Mouse (Mus musculus): ENCODE measurements around the gene Smim6. TPM values are rescaled to one million over a fixed set of nuclear protein-coding genes. Genes with fewer than 3 reads are reported as not detected.

Smim6 gene
- polyA plus RNA-seq, 1 experiment from 2014 or later, result 0.53 TPM

GRCm38 (mm10) chr11:115884361-115884760 is 27.5 kb upstream of the Smim6 start:
- CTCF ChIA-PET, result no interaction called here
- in situ Hi-C loops (cut with MboI; ENCODE audit: low pct_unique_long_range_greater_than_20kb), result no loop called here
- POLR2A ChIA-PET, result no interaction called here
- no peak for TF ChIP-seq CTCF (IDR thresholded peaks at IDR 0.05)
- H3K27me3 ChIP-seq, result no peaks in the 10 kb centered on the region
- DNase-seq (ENCODE audit: low read depth, low spot score) (no peak), ATAC-seq (no peak)

DNA sequence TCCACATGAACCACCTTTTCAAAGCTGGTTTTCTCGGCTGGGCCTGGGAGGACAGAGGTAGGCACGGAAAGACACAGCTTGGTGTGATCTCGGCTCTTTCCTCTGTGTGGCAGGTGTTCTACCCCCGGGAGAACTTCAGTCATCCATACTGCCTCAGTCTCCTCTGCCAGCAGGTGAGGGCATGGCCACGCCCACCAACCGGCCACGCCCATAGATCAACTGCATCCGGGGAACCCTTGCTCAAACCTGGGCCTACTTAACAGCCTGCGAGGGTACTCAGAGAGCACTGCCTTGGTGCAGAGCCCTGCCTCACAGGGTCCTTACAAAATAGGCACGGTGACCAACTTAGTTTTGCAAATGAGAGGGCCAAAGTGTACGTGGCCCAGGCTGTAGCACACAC is 26.5 kb upstream of the Smim6 start:
- DNase-seq (ENCODE audit: low read depth, low spot score) (no peak), ATAC-seq (no peak)
- no peaks in the 10 kb centered on the region for H3K27me3 ChIP-seq
- ChIA-PET CTCF (no interaction called here), POLR2A (no interaction called here)
- TF ChIP-seq CTCF (IDR thresholded peaks at IDR 0.05), result no peak
- in situ Hi-C loops (cut with MboI; ENCODE audit: low pct_unique_long_range_greater_than_20kb), result no loop called here

- H3K27me3 ChIP-seq, result no peaks in the 10 kb centered on the region
- DNase-seq (ENCODE audit: low read depth, low spot score) (no peak), ATAC-seq (no peak)
- ChIA-PET CTCF (interaction anchor here (0.8 to 3.6 kb wide), 2 partner anchors 12 to 66 kb away, joined by 3 to 19 read pairs; partner anchors contain the start of gene Smim5), POLR2A (no interaction called here)
- no peak for TF ChIP-seq CTCF (IDR thresholded peaks at IDR 0.05)
- in situ Hi-C loops (cut with MboI; ENCODE audit: low pct_unique_long_range_greater_than_20kb), result no loop called here
Observed at GRCm38 (mm10) chr11:115886446-115886845, 25.4 kb upstream of the Smim6 start.

DNA sequence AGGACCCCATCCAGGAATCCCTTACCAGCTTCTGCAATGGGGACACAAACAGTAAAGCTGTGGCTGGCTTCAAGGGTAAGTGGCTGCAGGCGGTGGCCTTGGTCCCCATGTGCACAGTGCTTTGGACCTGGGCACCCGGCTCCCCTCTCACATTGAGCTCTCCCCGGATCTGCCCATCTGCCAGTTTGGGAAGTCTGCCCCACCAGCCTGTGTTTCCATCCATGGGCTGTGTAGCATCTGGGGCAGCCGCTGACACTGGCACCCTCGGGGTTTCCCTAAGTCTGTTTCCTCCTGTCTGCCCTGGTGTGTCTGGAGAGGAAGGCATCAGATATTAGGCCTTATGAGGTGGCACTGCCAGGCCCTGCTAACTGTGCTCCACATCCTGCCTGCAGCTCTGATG is 23.8 kb upstream of the Smim6 start:
- DNase-seq (ENCODE audit: low read depth, low spot score), result no peak
- H3K27me3 ChIP-seq, result no peaks in the 10 kb centered on the region
- in situ Hi-C loops (cut with MboI; ENCODE audit: low pct_unique_long_range_greater_than_20kb), result no loop called here
- ChIA-PET POLR2A (interaction anchor here (1.2 kb wide), 1 partner anchor 15 kb away, joined by 3 read pairs; no protein-coding TSS in a partner anchor), CTCF (interaction anchor here (0.9 to 3.6 kb wide), 2 partner anchors 11 to 17 kb away, joined by 3 to 19 read pairs; partner anchors contain the start of gene Smim5)
- ATAC-seq, result no peak
- no peak for TF ChIP-seq CTCF (IDR thresholded peaks at IDR 0.05)

- ATAC-seq (no peak), DNase-seq (ENCODE audit: low read depth, low spot score) (no peak)
- ChIA-PET CTCF (interaction anchor here (3.6 kb wide), 1 partner anchor 10 kb away, joined by 19 read pairs; the partner anchor contains the start of gene Smim5), POLR2A (no interaction called here)
- H3K27me3 ChIP-seq, result no peaks in the 10 kb centered on the region
- TF ChIP-seq CTCF (IDR thresholded peaks at IDR 0.05), result no peak
- in situ Hi-C loops (cut with MboI; ENCODE audit: low pct_unique_long_range_greater_than_20kb), result no loop called here
Observed at GRCm38 (mm10) chr11:115889159-115889558, 22.7 kb upstream of the Smim6 start.

GRCm38 (mm10) chr11:115892213-115892612 is 19.6 kb upstream of the Smim6 start:
- ChIA-PET POLR2A (no interaction called here), CTCF (interaction anchor here (0.6 kb wide), 1 partner anchor 603 kb away, joined by 3 read pairs; no protein-coding TSS in a partner anchor)
- ATAC-seq (no peak), DNase-seq (ENCODE audit: low read depth, low spot score) (no peak)
- TF ChIP-seq CTCF (IDR thresholded peaks at IDR 0.05), result no peak
- in situ Hi-C loops (cut with MboI; ENCODE audit: low pct_unique_long_range_greater_than_20kb), result no loop called here
- no peaks in the 10 kb centered on the region for H3K27me3 ChIP-seq

DNA sequence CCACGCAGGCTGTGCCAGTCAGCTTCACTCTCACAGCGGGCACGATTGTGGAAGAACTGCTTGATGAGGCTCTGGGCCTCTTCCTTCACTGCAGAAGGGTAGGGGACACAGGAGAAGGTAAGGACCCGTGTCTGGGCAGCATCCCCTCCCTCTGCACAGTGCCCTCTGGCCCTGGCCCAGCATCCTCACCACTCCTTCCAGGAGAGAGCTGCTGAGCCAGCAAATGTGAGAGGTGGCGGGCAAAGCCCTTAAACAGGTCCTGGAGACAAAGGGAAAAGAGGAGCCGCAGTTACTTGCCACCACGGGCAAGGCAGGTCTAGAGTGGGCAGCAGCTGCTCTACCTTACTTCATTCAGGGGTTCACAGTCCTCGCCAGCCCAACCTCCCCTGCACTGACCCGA is 18.7 kb upstream of the Smim6 start:
- ATAC-seq, result no peak
- POLR2A ChIA-PET, result no interaction called here
- in situ Hi-C loops (cut with MboI; ENCODE audit: low pct_unique_long_range_greater_than_20kb), result no loop called here

GRCm38 (mm10) chr11:115894755-115895520 is 16.9 kb upstream of the Smim6 start:
- H3K27me3 ChIP-seq, result no peaks in the 10 kb centered on the region
- TF ChIP-seq CTCF (IDR thresholded peaks at IDR 0.05), result no peak
- ChIA-PET CTCF (interaction anchor here (0.7 to 1.7 kb wide), 3 partner anchors 14 to 20 kb away, joined by 3 read pairs; no protein-coding TSS in a partner anchor), POLR2A (no interaction called here)
- DNase-seq (ENCODE audit: low read depth, low spot score), result no peak
- no peak for ATAC-seq
- in situ Hi-C loops (cut with MboI; ENCODE audit: low pct_unique_long_range_greater_than_20kb), result no loop called here

More for the DNA sequence above, 18.7 kb upstream of the Smim6 start:
- no peak for DNase-seq (ENCODE audit: low read depth, low spot score)
- no peak for TF ChIP-seq CTCF (IDR thresholded peaks at IDR 0.05)
- H3K27me3 ChIP-seq, result no peaks in the 10 kb centered on the region
- CTCF ChIA-PET, result no interaction called here

DNA sequence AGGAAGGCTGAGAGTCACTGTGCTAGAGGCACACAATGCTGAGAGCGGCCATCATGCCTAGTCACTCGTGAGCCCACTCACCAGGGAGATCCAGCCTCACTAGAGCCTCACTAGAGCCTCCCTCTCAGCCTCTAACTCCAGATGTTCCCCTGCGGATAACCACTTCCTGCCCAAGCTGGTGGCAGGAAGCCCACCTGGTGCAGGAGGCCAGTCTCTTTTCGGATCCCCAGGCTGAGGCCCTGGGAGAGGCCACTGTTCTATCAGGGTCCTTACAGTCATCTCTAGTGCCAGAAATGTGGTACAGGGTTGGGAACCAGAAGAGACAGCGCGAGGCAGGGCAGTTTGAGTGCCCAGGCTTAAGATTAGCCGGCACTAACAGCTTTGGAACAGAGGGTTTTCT is 13.4 kb upstream of the Smim6 start:
- in situ Hi-C loops (cut with MboI; ENCODE audit: low pct_unique_long_range_greater_than_20kb), result no loop called here
- TF ChIP-seq CTCF (IDR thresholded peaks at IDR 0.05), result no peak
- ChIA-PET CTCF (interaction anchor here (1.2 to 2.7 kb wide), 4 partner anchors 10 to 39 kb away, joined by 4 to 19 read pairs (median 9); no protein-coding TSS in a partner anchor), POLR2A (interaction anchor here (0.6 kb wide), 1 partner anchor 267 kb away, joined by 3 read pairs; no protein-coding TSS in a partner anchor)
- DNase-seq (ENCODE audit: low read depth, low spot score) (no peak), ATAC-seq (no peak)
- H3K27me3 ChIP-seq, result no peaks in the 10 kb centered on the region

DNA sequence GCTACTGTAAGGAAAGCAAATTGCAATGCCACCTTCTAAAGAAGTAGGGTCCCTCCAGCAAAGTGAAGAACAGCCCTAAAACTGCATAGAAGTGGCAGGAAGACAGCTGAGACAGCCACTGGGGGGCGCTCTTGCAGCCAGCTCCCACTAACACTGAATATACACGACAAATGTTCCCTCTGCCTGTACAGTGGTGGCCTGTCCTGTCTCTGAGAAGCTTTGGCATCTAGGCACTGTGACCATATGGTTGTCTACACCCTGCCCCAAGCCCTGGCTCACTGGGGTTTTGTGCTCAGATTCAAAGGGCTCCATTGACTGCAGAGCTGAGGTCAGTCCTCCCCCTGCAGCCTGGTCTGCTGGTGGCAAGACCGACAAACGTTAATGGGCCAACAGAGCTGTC is 12.9 kb upstream of the Smim6 start:
- H3K27me3 ChIP-seq, result no peaks in the 10 kb centered on the region
- ChIA-PET CTCF (interaction anchor here (2.1 to 2.7 kb wide), 3 partner anchors 11 to 17 kb away, joined by 8 to 19 read pairs (median 10); no protein-coding TSS in a partner anchor), POLR2A (no interaction called here)
- ATAC-seq (no peak), DNase-seq (ENCODE audit: low read depth, low spot score) (no peak)
- in situ Hi-C loops (cut with MboI; ENCODE audit: low pct_unique_long_range_greater_than_20kb), result no loop called here
- no peak for TF ChIP-seq CTCF (IDR thresholded peaks at IDR 0.05)
